Mouse (Mus musculus): ENCODE data around the gene Hypk. TPM values are rescaled to one million over a fixed set of nuclear protein-coding genes. Genes with fewer than 3 reads are reported as not detected.

Gene Hypk
- total RNA-seq (2021), result 42.9 and 106 TPM in 2 replicates
- long read RNA-seq, transcript Hypk-204 (4 exons, 961 nt), result major isoform, 79 of 92 reads
- long read RNA-seq, partial matches to known transcripts, result 10 of 92 reads
- long read RNA-seq, other reads (novel, unspliced or antisense), result 0 of 92 reads

GRCm38 (mm10) chr2:121452990-121453389 lies at the start of gene Hypk:
Hypk (plus strand) TSS chr2:121453290.
- no peak for DNase-seq

- DNase-seq, result no peak
Observed at GRCm38 (mm10) chr2:121403296-121403695, 49.8 kb upstream of the Hypk start.

- peak; percentile 51 for DNase-seq
Observed at GRCm38 (mm10) chr2:121408160-121408559, 44.9 kb upstream of the Hypk start.

- peak; percentile 8 for DNase-seq
Observed at GRCm38 (mm10) chr2:121412843-121413386, 40.2 kb upstream of the Hypk start.

- DNase-seq, result peak; percentile 97
Observed at GRCm38 (mm10) chr2:121413387-121414042, 39.6 kb upstream of the Hypk start, which contains the start of the genes Pdia3 and Catsper2. Pdia3 (plus strand) TSS chr2:121413775. Catsper2 (minus strand) TSS chr2:121413792.

- DNase-seq, result no peak
Observed at GRCm38 (mm10) chr2:121414139-121414685, 38.9 kb upstream of the Hypk start.

GRCm38 (mm10) chr2:121415103-121415502 lies 38.0 kb upstream of the Hypk start:
- no peak for DNase-seq

GRCm38 (mm10) chr2:121415591-121415990 lies 37.5 kb upstream of the Hypk start:
- no peak for DNase-seq

GRCm38 (mm10) chr2:121416356-121416755 lies 36.7 kb upstream of the Hypk start:
- no peak for DNase-seq

GRCm38 (mm10) chr2:121418476-121418875 lies 34.6 kb upstream of the Hypk start:
- no peak for DNase-seq

- DNase-seq, result no peak
Observed at GRCm38 (mm10) chr2:121423166-121423565, 29.9 kb upstream of the Hypk start.

- DNase-seq, result no peak
Observed at GRCm38 (mm10) chr2:121425890-121426289, 27.2 kb upstream of the Hypk start.

GRCm38 (mm10) chr2:121434854-121435253 lies 18.2 kb upstream of the Hypk start:
- no peak for DNase-seq

GRCm38 (mm10) chr2:121439746-121440145 lies 13.3 kb upstream of the Hypk start:
- no peak for DNase-seq

- DNase-seq, result no peak
Observed at GRCm38 (mm10) chr2:121440834-121441605, 12.1 kb upstream of the Hypk start.

GRCm38 (mm10) chr2:121441800-121442199 lies 11.3 kb upstream of the Hypk start:
- no peak for DNase-seq

- DNase-seq, result peak; percentile 85
Observed at GRCm38 (mm10) chr2:121442259-121443067, 10.6 kb upstream of the Hypk start.

- no peak for DNase-seq
Observed at GRCm38 (mm10) chr2:121443068-121443349, 10.1 kb upstream of the Hypk start.

- DNase-seq, result no peak
Observed at GRCm38 (mm10) chr2:121444178-121444577, 8.9 kb upstream of the Hypk start, which contains the start of gene Ell3. Ell3 (minus strand) TSS chr2:121444278.

GRCm38 (mm10) chr2:121445117-121445516 lies 8.0 kb upstream of the Hypk start:
- no peak for DNase-seq

GRCm38 (mm10) chr2:121446506-121446905 lies 6.6 kb upstream of the Hypk start:
- DNase-seq, result no peak

GRCm38 (mm10) chr2:121447006-121447405 lies 6.1 kb upstream of the Hypk start:
- DNase-seq, result no peak
